ENCODE assay signal across 8 mouse cellular contexts in genomic region chr11:103266729-103267345, GRCm38 (mm10). TPM values are rescaled to one million over a fixed set of nuclear protein-coding genes. Genes with fewer than 3 reads are reported as not detected.
A peak's percentile ranks its signal among the peaks of the same experiment; 100 is the strongest.
DNase-seq lines count a peak whose midpoint lies in the region; ATAC-seq and TF ChIP-seq lines count a peak whose summit lies in the region.

No protein-coding gene starts in this region.

- H3K27me3 ChIP-seq in cerebellum, adult 2 months (ENCODE audit: control insufficient read depth, insufficient read depth, low read length), result no peaks in the 10 kb centered on the region
- no peaks in the 10 kb centered on the region for H3K27me3 ChIP-seq in thymus, adult 2 months (ENCODE audit: control insufficient read depth, insufficient read depth, low read length)
- H3K27me3 ChIP-seq in liver, embryonic 13.5 days, result no peaks in the 10 kb centered on the region

- 1% methylated on average over 42 of the region's 42 CpGs for WGBS in cerebellum, adult 2 months
- under 1% methylated on average over 42 of the region's 42 CpGs for WGBS in thymus, adult 2 months
- WGBS in liver, embryonic 13.5 days (ENCODE audit: insufficient replicate concordance), result 1% methylated on average over 42 of the region's 42 CpGs

- peak overlapping the region; percentile 94 for H3K4me2 ChIP-seq in liver, embryonic 13.5 days

- no peak for DNase-seq in cerebellum, adult 2 months
- DNase-seq in cerebellum, adult 9-10 months, result no peak
- no peak for DNase-seq in thymus, adult 2 months
- no peak for DNase-seq in thymus, postnatal 14 days
- DNase-seq in liver, embryonic 13.5 days, result no peak
- no peak for DNase-seq in ovary, adult 18-20 months (ENCODE audit: low spot score)
- DNase-seq in spleen, adult 18-20 months, result no peak
- DNase-seq in kidney, postnatal 4 days, result no peak

- 0 out of 2 replicates have a peak, but pooled peaks have one; percentile 0 for ATAC-seq in liver, embryonic 13.5 days (ENCODE audit: low read depth)

- peak overlapping the region; percentile 77 for H3K9ac ChIP-seq in liver, embryonic 13.5 days

- H3K27ac ChIP-seq in cerebellum, adult 2 months (ENCODE audit: insufficient read depth, low read length), result peak overlapping the region; percentile 21; the same call in 1 of the 2 replicates
- H3K27ac ChIP-seq in thymus, adult 2 months (ENCODE audit: control insufficient read depth, insufficient read depth, low read length), result peak overlapping the region; percentile 9; the same call in 1 of the 2 replicates
- 0 out of 2 replicates have a peak overlapping the region, but pooled peaks have one; percentile 58 for H3K27ac ChIP-seq in liver, embryonic 13.5 days

- no peaks in the 10 kb centered on the region for H3K36me3 ChIP-seq in thymus, adult 2 months (ENCODE audit: control insufficient read depth, insufficient read depth, low read length)
- H3K36me3 ChIP-seq in liver, embryonic 13.5 days, result no peaks in the 10 kb centered on the region

- peaks cover 4% of the 10 kb centered on the region for H3K4me1 ChIP-seq in cerebellum, adult 2 months (ENCODE audit: control insufficient read depth, insufficient read depth, low read length)
- H3K4me1 ChIP-seq in thymus, adult 2 months (replicated peaks; ENCODE audit: control insufficient read depth, insufficient read depth, low read length), result peaks cover 37% of the 10 kb centered on the region
- H3K4me1 ChIP-seq in liver, embryonic 13.5 days (replicated peaks), result peaks cover 42% of the 10 kb centered on the region

- peak overlapping the region; percentile 71 for H3K4me3 ChIP-seq in cerebellum, adult 2 months (replicated peaks; ENCODE audit: insufficient read depth, low read depth, low read length)
- H3K4me3 ChIP-seq in thymus, adult 2 months (ENCODE audit: control insufficient read depth, insufficient read depth, low read length), result peak overlapping the region; percentile 68
- H3K4me3 ChIP-seq in liver, embryonic 13.5 days (replicated peaks), result peak overlapping the region; percentile 64

- TF ChIP-seq POLR2A in cerebellum, adult 2 months (IDR thresholded peaks at IDR 0.05; ENCODE audit: borderline replicate concordance, insufficient read depth, low read length), result 0 out of 2 replicates have a peak, but pooled peaks have one; percentile 71
- TF ChIP-seq POLR2A in thymus, adult 2 months (IDR thresholded peaks at IDR 0.05; ENCODE audit: control insufficient read depth, extremely low read depth, insufficient read depth, low read length, poor library complexity), result no peak

- no peaks in the 10 kb centered on the region for H3K9me3 ChIP-seq in liver, embryonic 13.5 days (replicated peaks)

- TF ChIP-seq CTCF in cerebellum, adult 2 months (IDR thresholded peaks at IDR 0.05; ENCODE audit: borderline replicate concordance, insufficient read depth, low read depth, low read length), result no peak
- TF ChIP-seq CTCF in thymus, adult 2 months (IDR thresholded peaks at IDR 0.05; ENCODE audit: borderline replicate concordance, control insufficient read depth, extremely low read depth, insufficient read depth, low read length, poor library complexity), result no peak

RNA-seq across cellular contexts. Expression of gene Map3k14, which starts 0.4 kb away (rescaled TPM):
- polyA plus RNA-seq in cerebellum, adult 2 months (2012; rRNA removed), result 6.0 and 6.1 TPM in 2 replicates
- polyA plus RNA-seq in thymus, adult 2 months (2012; rRNA removed), result 40.7 and 41.3 TPM in 2 replicates
- 0.42 and 0.50 TPM in 2 replicates for polyA plus RNA-seq in liver, embryonic 13.5 days (2015; fragmentation: Nextera tagmentation; extraction: Ambion mirVana)

RNA-seq across cellular contexts. Expression of gene Spata32, which starts 48.6 kb away (rescaled TPM):
- 2.7 and 3.2 TPM in 2 replicates for polyA plus RNA-seq in cerebellum, adult 2 months (2012; rRNA removed)
- polyA plus RNA-seq in thymus, adult 2 months (2012; rRNA removed), result not detected in 2 replicates
- not detected in 2 replicates for polyA plus RNA-seq in liver, embryonic 13.5 days (2015; fragmentation: Nextera tagmentation; extraction: Ambion mirVana)

RNA-seq across cellular contexts. Expression of gene 1700023F06Rik, which starts 58.5 kb away (rescaled TPM):
- polyA plus RNA-seq in cerebellum, adult 2 months (2012; rRNA removed), result 9.4 and 10.0 TPM in 2 replicates
- 0.23 and 0.35 TPM in 2 replicates for polyA plus RNA-seq in thymus, adult 2 months (2012; rRNA removed)
- not detected in 2 replicates for polyA plus RNA-seq in liver, embryonic 13.5 days (2015; fragmentation: Nextera tagmentation; extraction: Ambion mirVana)
